Mouse (Mus musculus) bone marrow, adult 2 months (tissue): ENCODE data around the gene Mmachc.

Experiments used
- CTCF ChIP-seq: fragments of 200-500 bp; IDR thresholded peaks from 2 replicates; pipeline ENCODE4 v1.5.1; 2011; ENCODE audit warnings: low read length, control low read depth; ENCODE audit not compliant: control insufficient read depth, insufficient read depth
- POLR2A ChIP-seq: fragments of 200-500 bp; IDR thresholded peaks from 2 replicates; pipeline ENCODE4 v1.6.1; 2011; ENCODE audit warnings: low read depth, mild to moderate bottlenecking, control low read depth, low read length, borderline replicate concordance; ENCODE audit not compliant: control insufficient read depth

DNA sequence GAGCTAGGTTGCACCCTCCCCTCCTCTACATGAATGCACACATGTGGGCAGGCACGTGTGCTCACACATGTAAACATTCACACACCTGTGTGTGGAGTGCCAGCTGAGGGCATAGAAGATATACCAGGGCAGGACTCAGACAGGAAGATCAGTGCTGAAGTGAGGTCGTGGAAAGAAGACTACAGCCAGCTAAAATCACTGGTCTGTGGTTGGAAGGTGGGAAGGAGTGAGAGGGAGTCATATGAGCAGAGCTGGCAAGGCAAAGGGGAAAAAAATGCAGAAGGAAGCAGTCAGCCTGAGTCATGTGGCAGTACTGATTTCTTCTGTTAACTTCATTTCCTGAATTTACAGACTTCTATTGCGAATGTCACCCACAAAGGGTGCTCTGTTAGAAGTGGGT, 40.1 kb downstream of the Mmachc start:
- TF ChIP-seq POLR2A (no peak), CTCF (no peak; the same call in 1 of the 2 replicates)
